Mouse (Mus musculus): ENCODE data around the gene Ppp6r2. TPM values are rescaled to one million over a fixed set of nuclear protein-coding genes. Genes with fewer than 3 reads are reported as not detected.

Gene Ppp6r2
- polyA plus RNA-seq, 1 experiment from 2014 or later: 22.7 TPM

- H3K36me3 ChIP-seq (ENCODE audit: control insufficient read depth, insufficient read depth, low read length): peaks cover 3% of the 10 kb centered on the region; the same call in 1 of the 2 replicates
- 82% methylated on average over 6 of the region's 6 CpGs for WGBS
- no peaks in the 10 kb centered on the region for H3K27me3 ChIP-seq (ENCODE audit: control insufficient read depth, insufficient read depth, low read length)
- no peaks in the 10 kb centered on the region for H3K9me3 ChIP-seq (ENCODE audit: control insufficient read depth, low read length)
- ATAC-seq (ENCODE audit: insufficient number of reproducible peaks, low FRiP score, low TSS enrichment, low read depth): no peak
- no peak overlapping the region for H3K4me2 ChIP-seq (ENCODE audit: low read depth, severe bottlenecking)
- H3K4me3 ChIP-seq (ENCODE audit: low read depth, low read length): no peak overlapping the region
- H3K27ac ChIP-seq (replicated peaks; ENCODE audit: low read depth, low read length): no peak overlapping the region
- no peak overlapping the region for H3K9ac ChIP-seq (ENCODE audit: low read length)
- no peak for DNase-seq (ENCODE audit: low spot score)
- no peaks in the 10 kb centered on the region for H3K4me1 ChIP-seq (ENCODE audit: control insufficient read depth, insufficient read depth, low read length)
These were observed 37.7 kb downstream of the Ppp6r2 start for GRCm38 (mm10) chr15:89249063-89249462.

- H3K4me2 ChIP-seq (ENCODE audit: low read depth, severe bottlenecking): no peak overlapping the region; the same call in 1 of the 2 replicates
- no peaks in the 10 kb centered on the region for H3K27me3 ChIP-seq (ENCODE audit: control insufficient read depth, insufficient read depth, low read length)
- H3K4me1 ChIP-seq (ENCODE audit: control insufficient read depth, insufficient read depth, low read length): no peaks in the 10 kb centered on the region
- H3K4me3 ChIP-seq (ENCODE audit: low read depth, low read length): no peak overlapping the region
- peaks cover 3% of the 10 kb centered on the region; the same call in 1 of the 2 replicates for H3K36me3 ChIP-seq (ENCODE audit: control insufficient read depth, insufficient read depth, low read length)
- ATAC-seq (ENCODE audit: insufficient number of reproducible peaks, low FRiP score, low TSS enrichment, low read depth) (no peak), DNase-seq (ENCODE audit: low spot score) (no peak)
- H3K9me3 ChIP-seq (ENCODE audit: control insufficient read depth, low read length): no peaks in the 10 kb centered on the region
- no peak overlapping the region for H3K9ac ChIP-seq (ENCODE audit: low read length)
- no peak overlapping the region for H3K27ac ChIP-seq (replicated peaks; ENCODE audit: low read depth, low read length)
- WGBS: 83% methylated on average over 4 of the region's 4 CpGs
These were observed 44.0 kb downstream of the Ppp6r2 start for GRCm38 (mm10) chr15:89255330-89255729.

GRCm38 (mm10) chr15:89258997-89259396 is 47.6 kb downstream of the Ppp6r2 start:
- 93% methylated on average over 5 of the region's 5 CpGs for WGBS
- no peaks in the 10 kb centered on the region for H3K27me3 ChIP-seq (ENCODE audit: control insufficient read depth, insufficient read depth, low read length)
- DNase-seq (ENCODE audit: low spot score) (no peak), ATAC-seq (ENCODE audit: insufficient number of reproducible peaks, low FRiP score, low TSS enrichment, low read depth) (no peak)
- no peak overlapping the region for H3K27ac ChIP-seq (replicated peaks; ENCODE audit: low read depth, low read length)
- H3K4me3 ChIP-seq (ENCODE audit: low read depth, low read length): no peak overlapping the region
- H3K36me3 ChIP-seq (ENCODE audit: control insufficient read depth, insufficient read depth, low read length): no peaks in the 10 kb centered on the region
- H3K4me1 ChIP-seq (ENCODE audit: control insufficient read depth, insufficient read depth, low read length): no peaks in the 10 kb centered on the region
- no peak overlapping the region for H3K4me2 ChIP-seq (ENCODE audit: low read depth, severe bottlenecking)
- no peaks in the 10 kb centered on the region for H3K9me3 ChIP-seq (ENCODE audit: control insufficient read depth, low read length)
- no peak overlapping the region for H3K9ac ChIP-seq (ENCODE audit: low read length)

GRCm38 (mm10) chr15:89264485-89264884 is 53.1 kb downstream of the Ppp6r2 start:
- no peaks in the 10 kb centered on the region; the same call in 1 of the 2 replicates for H3K36me3 ChIP-seq (ENCODE audit: control insufficient read depth, insufficient read depth, low read length)

GRCm38 (mm10) chr15:89275497-89275896 is 64.1 kb downstream of the Ppp6r2 start:
- no peak overlapping the region for H3K27ac ChIP-seq (replicated peaks; ENCODE audit: low read depth, low read length)
- ATAC-seq (ENCODE audit: insufficient number of reproducible peaks, low FRiP score, low TSS enrichment, low read depth) (no peak), DNase-seq (ENCODE audit: low spot score) (no peak)
- no peaks in the 10 kb centered on the region for H3K9me3 ChIP-seq (ENCODE audit: control insufficient read depth, low read length)
- no peak overlapping the region for H3K9ac ChIP-seq (ENCODE audit: low read length)
- H3K36me3 ChIP-seq (ENCODE audit: control insufficient read depth, insufficient read depth, low read length): peaks cover 7% of the 10 kb centered on the region; the same call in 1 of the 2 replicates
- no peaks in the 10 kb centered on the region for H3K27me3 ChIP-seq (ENCODE audit: control insufficient read depth, insufficient read depth, low read length)
- H3K4me3 ChIP-seq (ENCODE audit: low read depth, low read length): no peak overlapping the region
- no peaks in the 10 kb centered on the region for H3K4me1 ChIP-seq (ENCODE audit: control insufficient read depth, insufficient read depth, low read length)
- no peak overlapping the region for H3K4me2 ChIP-seq (ENCODE audit: low read depth, severe bottlenecking)
- WGBS: 84% methylated on average over 3 of the region's 3 CpGs

More at GRCm38 (mm10) chr15:89264485-89264884, 53.1 kb downstream of the Ppp6r2 start:
- Histone ChIP-seq H3K9me3 (ENCODE audit: control insufficient read depth, low read length) (no peaks in the 10 kb centered on the region), H3K4me1 (ENCODE audit: control insufficient read depth, insufficient read depth, low read length) (no peaks in the 10 kb centered on the region), H3K4me2 (ENCODE audit: low read depth, severe bottlenecking) (no peak overlapping the region), H3K27me3 (ENCODE audit: control insufficient read depth, insufficient read depth, low read length) (no peaks in the 10 kb centered on the region), H3K9ac (ENCODE audit: low read length) (no peak overlapping the region), H3K4me3 (ENCODE audit: low read depth, low read length) (no peak overlapping the region), H3K27ac (replicated peaks; ENCODE audit: low read depth, low read length) (no peak overlapping the region)
- DNase-seq (ENCODE audit: low spot score): no peak
- no peak for ATAC-seq (ENCODE audit: insufficient number of reproducible peaks, low FRiP score, low TSS enrichment, low read depth)
- 85% methylated on average over 5 of the region's 5 CpGs for WGBS

- Histone ChIP-seq H3K4me1 (ENCODE audit: control insufficient read depth, insufficient read depth, low read length) (no peaks in the 10 kb centered on the region), H3K4me3 (ENCODE audit: low read depth, low read length) (no peak overlapping the region), H3K9ac (ENCODE audit: low read length) (no peak overlapping the region), H3K27me3 (ENCODE audit: control insufficient read depth, insufficient read depth, low read length) (no peaks in the 10 kb centered on the region), H3K36me3 (ENCODE audit: control insufficient read depth, insufficient read depth, low read length) (peaks cover 9% of the 10 kb centered on the region; the same call in 1 of the 2 replicates), H3K27ac (replicated peaks; ENCODE audit: low read depth, low read length) (no peak overlapping the region), H3K4me2 (ENCODE audit: low read depth, severe bottlenecking) (no peak overlapping the region), H3K9me3 (ENCODE audit: control insufficient read depth, low read length) (no peaks in the 10 kb centered on the region)
- no peak for DNase-seq (ENCODE audit: low spot score)
- WGBS: 86% methylated on average over 4 of the region's 4 CpGs
- no peak for ATAC-seq (ENCODE audit: insufficient number of reproducible peaks, low FRiP score, low TSS enrichment, low read depth)
These were observed 66.0 kb downstream of the Ppp6r2 start for GRCm38 (mm10) chr15:89277366-89277765.

- WGBS: 85% methylated on average over 6 of the region's 6 CpGs
- no peak for ATAC-seq (ENCODE audit: insufficient number of reproducible peaks, low FRiP score, low TSS enrichment, low read depth)
These were observed 71.2 kb downstream of the Ppp6r2 start for GRCm38 (mm10) chr15:89282546-89282945.

GRCm38 (mm10) chr15:89284094-89284493 is 72.7 kb downstream of the Ppp6r2 start:
- no peaks in the 10 kb centered on the region for H3K4me1 ChIP-seq (ENCODE audit: control insufficient read depth, insufficient read depth, low read length)
- ATAC-seq (ENCODE audit: insufficient number of reproducible peaks, low FRiP score, low TSS enrichment, low read depth) (no peak), DNase-seq (ENCODE audit: low spot score) (no peak)
- H3K9ac ChIP-seq (ENCODE audit: low read length): no peak overlapping the region
- H3K9me3 ChIP-seq (ENCODE audit: control insufficient read depth, low read length): no peaks in the 10 kb centered on the region
- 86% methylated on average over 2 of the region's 2 CpGs for WGBS
- H3K27ac ChIP-seq (replicated peaks; ENCODE audit: low read depth, low read length): no peak overlapping the region
- H3K36me3 ChIP-seq (ENCODE audit: control insufficient read depth, insufficient read depth, low read length): peaks cover 19% of the 10 kb centered on the region; the same call in 1 of the 2 replicates
- no peak overlapping the region for H3K4me2 ChIP-seq (ENCODE audit: low read depth, severe bottlenecking)
- no peaks in the 10 kb centered on the region for H3K27me3 ChIP-seq (ENCODE audit: control insufficient read depth, insufficient read depth, low read length)
- H3K4me3 ChIP-seq (ENCODE audit: low read depth, low read length): no peak overlapping the region

More at GRCm38 (mm10) chr15:89282546-89282945, 71.2 kb downstream of the Ppp6r2 start:
- no peaks in the 10 kb centered on the region for H3K4me1 ChIP-seq (ENCODE audit: control insufficient read depth, insufficient read depth, low read length)
- no peak overlapping the region for H3K9ac ChIP-seq (ENCODE audit: low read length)
- no peaks in the 10 kb centered on the region for H3K9me3 ChIP-seq (ENCODE audit: control insufficient read depth, low read length)
- no peak for DNase-seq (ENCODE audit: low spot score)
- no peaks in the 10 kb centered on the region for H3K27me3 ChIP-seq (ENCODE audit: control insufficient read depth, insufficient read depth, low read length)
- no peak overlapping the region for H3K27ac ChIP-seq (replicated peaks; ENCODE audit: low read depth, low read length)
- H3K36me3 ChIP-seq (ENCODE audit: control insufficient read depth, insufficient read depth, low read length): peaks cover 10% of the 10 kb centered on the region; the same call in 1 of the 2 replicates
- no peak overlapping the region for H3K4me3 ChIP-seq (ENCODE audit: low read depth, low read length)
- H3K4me2 ChIP-seq (ENCODE audit: low read depth, severe bottlenecking): no peak overlapping the region

- peaks cover 26% of the 10 kb centered on the region; the same call in 1 of the 2 replicates for H3K36me3 ChIP-seq (ENCODE audit: control insufficient read depth, insufficient read depth, low read length)
- DNase-seq (ENCODE audit: low spot score): no peak
These were observed 73.7 kb downstream of the Ppp6r2 start for GRCm38 (mm10) chr15:89285004-89285403.

More at GRCm38 (mm10) chr15:89285004-89285403, 73.7 kb downstream of the Ppp6r2 start:
- no peak overlapping the region for H3K4me3 ChIP-seq (ENCODE audit: low read depth, low read length)
- H3K27me3 ChIP-seq (ENCODE audit: control insufficient read depth, insufficient read depth, low read length): no peaks in the 10 kb centered on the region
- H3K4me2 ChIP-seq (ENCODE audit: low read depth, severe bottlenecking): no peak overlapping the region
- no peak overlapping the region for H3K27ac ChIP-seq (replicated peaks; ENCODE audit: low read depth, low read length)
- no peaks in the 10 kb centered on the region for H3K9me3 ChIP-seq (ENCODE audit: control insufficient read depth, low read length)
- ATAC-seq (ENCODE audit: insufficient number of reproducible peaks, low FRiP score, low TSS enrichment, low read depth): no peak
- H3K9ac ChIP-seq (ENCODE audit: low read length): no peak overlapping the region
- no peaks in the 10 kb centered on the region for H3K4me1 ChIP-seq (ENCODE audit: control insufficient read depth, insufficient read depth, low read length)

Data from limb, embryonic 11.5 days (tissue).